Comparison of ENCODE assay signal across 9 mouse cellular contexts in genomic region chr10:115478441-115479141, GRCm38 (mm10).
DNase-seq lines count a peak whose midpoint lies in the region; ATAC-seq lines count a peak whose summit lies in the region.
"Had no signal": no experiment of that assay in that cellular context is flagged by ENCODE, and none has a peak within 500 bp of the region (broad histone marks: within the 10 kb centered on the region; RNA-seq: fewer than 3 reads in every experiment).

No protein-coding gene starts in this region.

- H3K4me1 ChIP-seq in kidney, embryonic 16.5 days (ENCODE audit: insufficient read depth, low read length) = peaks cover 14% of the 10 kb centered on the region; the same call in 1 of the 2 replicates
- H3K4me1 ChIP-seq in hindbrain, embryonic 13.5 days (replicated peaks) = peaks cover 20% of the 10 kb centered on the region
- peaks cover 17% of the 10 kb centered on the region for H3K4me1 ChIP-seq in midbrain, embryonic 12.5 days

- H3K27ac ChIP-seq in kidney, embryonic 16.5 days (ENCODE audit: low read length) = no peak overlapping the region
- peak overlapping the region; percentile 67 for H3K27ac ChIP-seq in hindbrain, embryonic 13.5 days
- H3K27ac ChIP-seq in midbrain, embryonic 12.5 days (replicated peaks) = 0 out of 2 replicates have a peak overlapping the region, but pooled peaks have one; percentile 25
- H3K27ac ChIP-seq: macrophage had no signal

- ATAC-seq in kidney, embryonic 16.5 days (ENCODE audit: low FRiP score, low TSS enrichment) = peak; percentile 59
- peak; percentile 79 for ATAC-seq in hindbrain, embryonic 13.5 days (ENCODE audit: low FRiP score)
- peak; percentile 69 for ATAC-seq in midbrain, embryonic 12.5 days (ENCODE audit: low FRiP score, low read depth)
- no peak for ATAC-seq in monocyte, adult 5-6 weeks (replicated peaks; ENCODE audit: insufficient number of reproducible peaks, low FRiP score, low TSS enrichment, poor library complexity, severe bottlenecking)

- H3K9me3 ChIP-seq in kidney, embryonic 16.5 days (ENCODE audit: low read length) = no peaks in the 10 kb centered on the region
- no peaks in the 10 kb centered on the region for H3K9me3 ChIP-seq in hindbrain, embryonic 13.5 days
- H3K9me3 ChIP-seq in midbrain, embryonic 12.5 days = no peaks in the 10 kb centered on the region

- H3K9ac ChIP-seq in kidney, embryonic 16.5 days (replicated peaks; ENCODE audit: low read length) = peak overlapping the region; percentile 53
- H3K9ac ChIP-seq in hindbrain, embryonic 13.5 days = peak overlapping the region; percentile 43; the same call in 1 of the 2 replicates
- H3K9ac ChIP-seq in midbrain, embryonic 12.5 days (replicated peaks) = no peak overlapping the region

- H3K36me3 ChIP-seq in kidney, embryonic 16.5 days (ENCODE audit: insufficient read depth, low read length) = no peaks in the 10 kb centered on the region
- no peaks in the 10 kb centered on the region for H3K36me3 ChIP-seq in hindbrain, embryonic 13.5 days
- H3K36me3 ChIP-seq in midbrain, embryonic 12.5 days = no peaks in the 10 kb centered on the region

- H3K27me3 ChIP-seq in kidney, embryonic 16.5 days (ENCODE audit: insufficient read depth, low read length) = no peaks in the 10 kb centered on the region
- H3K27me3 ChIP-seq in hindbrain, embryonic 13.5 days = 0 out of 2 replicates have a peak, but pooled peaks cover 3% of the 10 kb centered on the region
- H3K27me3 ChIP-seq in midbrain, embryonic 12.5 days = no peaks in the 10 kb centered on the region; the same call in 1 of the 2 replicates

- no peak for DNase-seq in kidney, adult 18-20 months
- peak; percentile 46 for DNase-seq in embryo, embryonic 11 days
- DNase-seq in layer of hippocampus, postnatal 14 days (ENCODE audit: low spot score in 2 of 2) = no peak
- DNase-seq in frontal cortex, adult 2 months (ENCODE audit: extremely low spot score in 1 of 2, low spot score in 1 of 2) = no peak

- H3K4me2 ChIP-seq in kidney, embryonic 16.5 days (replicated peaks; ENCODE audit: low read depth, low read length) = peak overlapping the region; percentile 58
- peak overlapping the region; percentile 52 for H3K4me2 ChIP-seq in hindbrain, embryonic 13.5 days
- peak overlapping the region; percentile 47 for H3K4me2 ChIP-seq in midbrain, embryonic 12.5 days (replicated peaks)

- H3K4me3 ChIP-seq in kidney, embryonic 16.5 days (ENCODE audit: low read length) = peak overlapping the region; percentile 34
- H3K4me3 ChIP-seq in hindbrain, embryonic 13.5 days = peak overlapping the region; percentile 24
- peak overlapping the region; percentile 6; the same call in 1 of the 2 replicates for H3K4me3 ChIP-seq in midbrain, embryonic 12.5 days

- WGBS in kidney, embryonic 16.5 days = 6% methylated on average over 20 of the region's 20 CpGs
- 9% methylated on average over 19 of the region's 20 CpGs for WGBS in hindbrain, embryonic 13.5 days
- WGBS in midbrain, embryonic 12.5 days = 10% methylated on average over 19 of the region's 20 CpGs
